Mouse (Mus musculus) hindbrain, embryonic 15.5 days (tissue): ENCODE measurements around the gene Mfsd12. TPM values are rescaled to one million over a fixed set of nuclear protein-coding genes. Genes with fewer than 3 reads are reported as not detected.

ENCODE experiments used
- ATAC-seq: fragments of 200-750 bp; cut with Nextera tagmentation; 2 replicates; pipeline ENCODE4 v1.8.0; 2017; ENCODE audit warnings: low read depth, moderate number of reproducible peaks, moderate TSS enrichment; ENCODE audit not compliant: low FRiP score
- H3K27ac ChIP-seq: fragments of 300-500 bp; sonication (generic); replicated peaks from 2 replicates; pipeline ENCODE4 v1.5.1; 2015; ENCODE audit warnings: mild to moderate bottlenecking, inconsistent platforms
- H3K27me3 ChIP-seq: fragments of 300-500 bp; sonication (generic); 2 replicates; pipeline ENCODE4 v1.6.1; 2015; ENCODE audit warnings: control low read depth, inconsistent platforms
- H3K36me3 ChIP-seq: fragments of 300-500 bp; sonication (generic); 2 replicates; pipeline ENCODE4 v1.6.1; 2015; ENCODE audit warnings: control low read depth, inconsistent platforms
- H3K4me1 ChIP-seq: fragments of 300-500 bp; sonication (generic); replicated peaks from 2 replicates; pipeline ENCODE4 v1.6.1; 2015; ENCODE audit warnings: control low read depth, inconsistent platforms
- H3K4me2 ChIP-seq: fragments of 300-500 bp; sonication (generic); 2 replicates; pipeline ENCODE4 v1.6.1; 2015; ENCODE audit warnings: moderate library complexity, mild to moderate bottlenecking, inconsistent platforms
- H3K4me3 ChIP-seq: fragments of 300-500 bp; sonication (generic); 2 replicates; pipeline ENCODE4 v1.5.1; 2015; ENCODE audit warnings: mild to moderate bottlenecking, inconsistent platforms
- H3K9ac ChIP-seq: fragments of 300-500 bp; sonication (generic); 2 replicates; pipeline ENCODE4 v1.6.1; 2015; ENCODE audit warnings: inconsistent platforms
- H3K9me3 ChIP-seq: fragments of 300-500 bp; sonication (generic); 2 replicates; pipeline ENCODE4 v1.6.1; 2016; ENCODE audit warnings: control low read depth, inconsistent platforms
- WGBS: fragments of 180-500 bp; shearing (Covaris S2); methylation state at CpG from one replicate; pipeline ENCODE4 v1.1.7; 2015; 5-methylcytosine and 5-hydroxymethylcytosine counted together
- polyA plus RNA-seq: library from polyadenylated mRNA; unstranded; fragments of >200 nt; fragmentation: Nextera tagmentation; extraction: Ambion mirVana; gene quantifications from 2 replicates; pipeline ENCODE4 v1.2.1, GENCODE M21; 2015

Mfsd12 gene
- polyA plus RNA-seq, 1 experiment from 2014 or later, result 21.1 TPM

GRCm38 (mm10) chr10:81330007-81330406 is 27.3 kb upstream of the Mfsd12 start:
- Histone ChIP-seq H3K27ac (no peak overlapping the region), H3K4me1 (no peaks in the 10 kb centered on the region), H3K27me3 (peaks cover 18% of the 10 kb centered on the region), H3K4me3 (no peak overlapping the region), H3K9ac (no peak overlapping the region), H3K4me2 (0 out of 2 replicates have a peak overlapping the region, but pooled peaks have one; percentile 4), H3K9me3 (no peaks in the 10 kb centered on the region), H3K36me3 (peaks cover 20% of the 10 kb centered on the region)
- ATAC-seq, result no peak
- WGBS, result 62% methylated on average over 4 of the region's 4 CpGs

- Histone ChIP-seq H3K4me1 (no peaks in the 10 kb centered on the region; the same call in 1 of the 2 replicates), H3K27ac (no peak overlapping the region), H3K9ac (no peak overlapping the region), H3K36me3 (no peaks in the 10 kb centered on the region), H3K4me2 (0 out of 2 replicates have a peak overlapping the region, but pooled peaks have one; percentile 11), H3K27me3 (peaks cover 21% of the 10 kb centered on the region), H3K9me3 (no peaks in the 10 kb centered on the region), H3K4me3 (no peak overlapping the region)
- 16% methylated on average over 29 of the region's 29 CpGs for WGBS
- ATAC-seq, result no peak
These were observed 25.0 kb upstream of the Mfsd12 start for GRCm38 (mm10) chr10:81332277-81332676.

GRCm38 (mm10) chr10:81334324-81334723 is 23.0 kb upstream of the Mfsd12 start:
- H3K4me1 ChIP-seq, result no peaks in the 10 kb centered on the region; the same call in 1 of the 2 replicates
- no peak overlapping the region for H3K9ac ChIP-seq
- WGBS, result 61% methylated on average over 11 of the region's 11 CpGs
- ATAC-seq, result no peak
- no peaks in the 10 kb centered on the region for H3K9me3 ChIP-seq
- no peak overlapping the region for H3K4me2 ChIP-seq
- no peak overlapping the region for H3K27ac ChIP-seq
- no peak overlapping the region for H3K4me3 ChIP-seq
- H3K36me3 ChIP-seq, result no peaks in the 10 kb centered on the region
- H3K27me3 ChIP-seq, result peaks cover 28% of the 10 kb centered on the region

- H3K36me3 ChIP-seq, result no peaks in the 10 kb centered on the region
- 38% methylated on average over 17 of the region's 19 CpGs for WGBS
- H3K9me3 ChIP-seq, result no peaks in the 10 kb centered on the region
- H3K4me3 ChIP-seq, result no peak overlapping the region
- no peak overlapping the region; the same call in 1 of the 2 replicates for H3K27ac ChIP-seq
- H3K9ac ChIP-seq, result no peak overlapping the region
- H3K27me3 ChIP-seq, result peaks cover 28% of the 10 kb centered on the region
- no peak overlapping the region for H3K4me2 ChIP-seq
- H3K4me1 ChIP-seq, result no peaks in the 10 kb centered on the region; the same call in 1 of the 2 replicates
- ATAC-seq, result no peak; the same call in 1 of the 2 replicates
These were observed 21.6 kb upstream of the Mfsd12 start for GRCm38 (mm10) chr10:81335393-81336340.

GRCm38 (mm10) chr10:81336558-81336957 is 20.7 kb upstream of the Mfsd12 start:
- WGBS, result 94% methylated on average over 4 of the region's 4 CpGs
- no peak overlapping the region for H3K4me3 ChIP-seq
- H3K27ac ChIP-seq, result no peak overlapping the region
- no peaks in the 10 kb centered on the region; the same call in 1 of the 2 replicates for H3K4me1 ChIP-seq
- H3K9ac ChIP-seq, result no peak overlapping the region
- H3K36me3 ChIP-seq, result no peaks in the 10 kb centered on the region
- ATAC-seq, result no peak
- H3K4me2 ChIP-seq, result no peak overlapping the region
- no peaks in the 10 kb centered on the region for H3K9me3 ChIP-seq
- peaks cover 35% of the 10 kb centered on the region for H3K27me3 ChIP-seq

GRCm38 (mm10) chr10:81340551-81341332 is 16.5 kb upstream of the Mfsd12 start:
- Histone ChIP-seq H3K36me3 (no peaks in the 10 kb centered on the region), H3K27me3 (peaks cover 50% of the 10 kb centered on the region), H3K4me1 (peaks cover 9% of the 10 kb centered on the region), H3K27ac (no peak overlapping the region), H3K9ac (no peak overlapping the region), H3K9me3 (no peaks in the 10 kb centered on the region), H3K4me3 (no peak overlapping the region), H3K4me2 (no peak overlapping the region)
- ATAC-seq, result no peak
- 27% methylated on average over 17 of the region's 17 CpGs for WGBS

- WGBS, result 32% methylated on average over 16 of the region's 16 CpGs
These were observed 15.8 kb upstream of the Mfsd12 start for GRCm38 (mm10) chr10:81341333-81341949.

GRCm38 (mm10) chr10:81342686-81343505 is 14.4 kb upstream of the Mfsd12 start, which contains the start of gene Gipc3:
TSS of gene Gipc3 (minus strand) at chr10:81343266.
- H3K36me3 ChIP-seq, result no peaks in the 10 kb centered on the region
- H3K4me3 ChIP-seq, result peak within 1 kb of the TSS; percentile 38
- peaks cover 48% of the 10 kb centered on the region for H3K27me3 ChIP-seq
- H3K4me1 ChIP-seq, result peaks cover 20% of the 10 kb centered on the region
- H3K9me3 ChIP-seq, result no peaks in the 10 kb centered on the region
- WGBS, result 7% methylated on average over 62 of the region's 67 CpGs
- peak within 1 kb of the TSS; percentile 41 for H3K9ac ChIP-seq
- H3K4me2 ChIP-seq, result peak within 1 kb of the TSS; percentile 85
- H3K27ac ChIP-seq, result no peak within 1 kb of the TSS
- ATAC-seq, result no peak

More at GRCm38 (mm10) chr10:81341333-81341949, 15.8 kb upstream of the Mfsd12 start:
- peaks cover 50% of the 10 kb centered on the region for H3K27me3 ChIP-seq
- ATAC-seq, result no peak
- peaks cover 11% of the 10 kb centered on the region for H3K4me1 ChIP-seq
- no peak overlapping the region for H3K4me2 ChIP-seq
- H3K9ac ChIP-seq, result no peak overlapping the region
- H3K9me3 ChIP-seq, result no peaks in the 10 kb centered on the region
- no peak overlapping the region for H3K27ac ChIP-seq
- H3K4me3 ChIP-seq, result no peak overlapping the region
- H3K36me3 ChIP-seq, result no peaks in the 10 kb centered on the region

- no peaks in the 10 kb centered on the region for H3K9me3 ChIP-seq
- H3K4me2 ChIP-seq, result no peak overlapping the region
- H3K27me3 ChIP-seq, result peaks cover 49% of the 10 kb centered on the region
- no peak overlapping the region for H3K27ac ChIP-seq
- no peak overlapping the region for H3K9ac ChIP-seq
- peaks cover 29% of the 10 kb centered on the region for H3K4me1 ChIP-seq
- no peak overlapping the region for H3K4me3 ChIP-seq
- ATAC-seq, result no peak
- WGBS, result 59% methylated on average over 8 of the region's 8 CpGs
- no peaks in the 10 kb centered on the region for H3K36me3 ChIP-seq
These were observed 12.7 kb upstream of the Mfsd12 start for GRCm38 (mm10) chr10:81344421-81345161.

- no peak for ATAC-seq
- Histone ChIP-seq H3K9me3 (no peaks in the 10 kb centered on the region), H3K27me3 (peaks cover 49% of the 10 kb centered on the region), H3K4me3 (no peak overlapping the region), H3K4me1 (peaks cover 35% of the 10 kb centered on the region), H3K9ac (no peak overlapping the region), H3K4me2 (no peak overlapping the region), H3K36me3 (no peaks in the 10 kb centered on the region), H3K27ac (no peak overlapping the region)
- 84% methylated on average over 4 of the region's 4 CpGs for WGBS
These were observed 12.1 kb upstream of the Mfsd12 start for GRCm38 (mm10) chr10:81345162-81345534.
